Mouse (Mus musculus) MEL (cell line): Measurements from ENCODE around the gene Sectm1a.
A peak's percentile ranks its signal among the peaks of the same experiment; 100 is the strongest.

Experiments
- CHD1 ChIP-seq: IDR thresholded peaks from 2 replicates; pipeline ENCODE4 v1.6.1; 2012; ENCODE audit warnings: low read depth, mild to moderate bottlenecking, inconsistent platforms, low read length, improper control_type of control experiment
- CTCF ChIP-seq, 3 experiments: IDR thresholded peaks in 2 of 3; conservative IDR thresholded peaks in 1 of 3; 2 replicates each; pipeline ENCODE4 v1.5.1; 2011 to 2012; ENCODE audit warnings: low read length in 3 of 3, low read depth in 2 of 3, mild to moderate bottlenecking in 2 of 3, improper control_type of control experiment in 1 of 3, inconsistent platforms in 1 of 3, mixed read lengths in 1 of 3, moderate library complexity in 1 of 3; ENCODE audit not compliant: control insufficient read depth in 1 of 3, insufficient read depth in 1 of 3, poor library complexity in 1 of 3, severe bottlenecking in 1 of 3
- E2F4 ChIP-seq: IDR thresholded peaks from 2 replicates; pipeline ENCODE4 v1.6.1; 2011; ENCODE audit warnings: low read depth, low read length, improper control_type of control experiment, borderline replicate concordance
- EP300 ChIP-seq, 2 experiments: IDR thresholded peaks; 2 replicates each; pipeline ENCODE4 v1.6.1; 2011; ENCODE audit warnings: improper control_type of control experiment in 2 of 2, low read length in 2 of 2, low read depth in 1 of 2, mild to moderate bottlenecking in 1 of 2
- GATA1 ChIP-seq: IDR thresholded peaks from 2 replicates; pipeline ENCODE4 v1.6.1; 2011; ENCODE audit warnings: low read depth, low read length, improper control_type of control experiment
- HCFC1 ChIP-seq: IDR thresholded peaks from 2 replicates; pipeline ENCODE4 v1.6.1; 2012; ENCODE audit warnings: low read depth, mild to moderate bottlenecking, inconsistent platforms, low read length, improper control_type of control experiment, moderate library complexity
- MAX ChIP-seq: IDR thresholded peaks from 2 replicates; pipeline ENCODE4 v1.6.1; 2011; ENCODE audit warnings: low read length, improper control_type of control experiment
- MYC ChIP-seq: IDR thresholded peaks from 2 replicates; pipeline ENCODE4 v1.6.1; 2011; ENCODE audit warnings: low read depth, mild to moderate bottlenecking, low read length, improper control_type of control experiment, moderate library complexity
- POLR2A ChIP-seq, 2 experiments: IDR thresholded peaks; 2 replicates each; pipeline ENCODE4 v1.6.1; 2011 to 2012; ENCODE audit warnings: low read length in 2 of 2, mild to moderate bottlenecking in 2 of 2, control low read depth in 1 of 2, improper control_type of control experiment in 1 of 2, low read depth in 1 of 2, moderate library complexity in 1 of 2; ENCODE audit not compliant: control insufficient read depth in 1 of 2, insufficient read depth in 1 of 2, poor library complexity in 1 of 2
- POLR2AphosphoS2 ChIP-seq: IDR thresholded peaks from 2 replicates; pipeline ENCODE4 v1.6.1; 2011; ENCODE audit warnings: low read length, improper control_type of control experiment
- POLR2AphosphoS5 ChIP-seq: IDR thresholded peaks from 2 replicates; pipeline ENCODE4 v1.6.1; 2012; ENCODE audit warnings: low read depth, borderline replicate concordance, mild to moderate bottlenecking, inconsistent platforms, low read length, moderate library complexity, mixed read lengths
- TCF12 ChIP-seq: IDR thresholded peaks from 2 replicates; pipeline ENCODE4 v1.6.1; 2014; ENCODE audit warnings: low read depth, mild to moderate bottlenecking, inconsistent platforms, low read length, improper control_type of control experiment, moderate library complexity
- ZMIZ1 ChIP-seq: IDR thresholded peaks from 2 replicates; pipeline ENCODE4 v1.6.1; 2012; ENCODE audit warnings: low read depth, mild to moderate bottlenecking, inconsistent platforms, low read length, improper control_type of control experiment, moderate library complexity

DNA sequence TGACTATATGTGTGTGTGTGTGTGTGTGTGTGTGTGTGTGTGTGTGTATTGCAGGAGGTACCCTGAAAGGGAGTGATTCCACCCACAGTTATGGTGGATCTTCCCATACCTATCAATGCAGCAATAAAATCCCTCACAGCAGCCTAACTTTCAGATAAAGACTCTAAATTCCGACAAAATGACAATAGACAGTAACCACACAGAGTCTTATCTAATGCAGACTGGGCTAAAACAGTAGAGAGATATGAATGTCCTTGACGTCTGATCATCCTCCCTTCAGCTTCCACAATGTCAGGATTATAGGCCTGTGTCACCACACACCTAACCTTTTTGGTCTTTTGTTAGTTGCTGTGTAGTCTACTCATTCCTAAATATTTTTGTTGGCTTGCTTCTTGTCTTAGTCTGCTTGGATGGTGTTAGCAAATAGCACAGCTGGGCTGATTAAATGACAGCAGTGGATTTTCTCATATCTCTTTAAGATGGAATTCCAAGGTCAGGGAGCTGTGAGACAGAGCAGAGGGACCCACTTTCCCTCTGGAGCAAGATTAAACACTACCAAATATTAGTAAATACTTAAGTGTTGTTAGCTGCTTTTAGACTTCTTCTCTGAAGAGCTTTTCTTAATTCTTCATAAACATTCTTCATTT, 41.1 kb upstream of the Sectm1a start:
- no peak for TF ChIP-seq POLR2A (IDR thresholded peaks at IDR 0.05; ENCODE audit: control insufficient read depth in 1 of 2, insufficient read depth in 1 of 2, low read depth in 1 of 2, low read length in 2 of 2, poor library complexity in 1 of 2)
- no peak for TF ChIP-seq CHD1
- no peak for TF ChIP-seq E2F4
- TF ChIP-seq MAX = peak; percentile 4; the same call in 1 of the 2 replicates
- no peak for TF ChIP-seq CTCF (IDR thresholded peaks at IDR 0.05 in 2 of 3, conservative IDR thresholded peaks at IDR 0.05 in 1 of 3; ENCODE audit: control insufficient read depth in 1 of 3, insufficient read depth in 1 of 3, low read depth in 2 of 3, low read length in 3 of 3, poor library complexity in 1 of 3, severe bottlenecking in 1 of 3)
- peak; percentile 91 for TF ChIP-seq TCF12
- no peak for TF ChIP-seq POLR2AphosphoS2
- TF ChIP-seq HCFC1 = peak; percentile 47; the same call in 1 of the 2 replicates
- TF ChIP-seq EP300 (IDR thresholded peaks at IDR 0.05; ENCODE audit: low read depth in 1 of 2, low read length in 2 of 2) = peak; percentile 89 to 94
- TF ChIP-seq GATA1 = peak; percentile 98
- TF ChIP-seq MYC = peak; percentile 70; the same call in 1 of the 2 replicates
- TF ChIP-seq POLR2AphosphoS5 = no peak
- no peak for TF ChIP-seq ZMIZ1
